Mouse (Mus musculus): ENCODE measurements at regions not wholly inside any gene's neighbourhood (a gene's known extent, or its start where the extent isn't known, plus 50 kb on each side); places are given as distances from the start of the nearest gene placed in this dataset.

DNA sequence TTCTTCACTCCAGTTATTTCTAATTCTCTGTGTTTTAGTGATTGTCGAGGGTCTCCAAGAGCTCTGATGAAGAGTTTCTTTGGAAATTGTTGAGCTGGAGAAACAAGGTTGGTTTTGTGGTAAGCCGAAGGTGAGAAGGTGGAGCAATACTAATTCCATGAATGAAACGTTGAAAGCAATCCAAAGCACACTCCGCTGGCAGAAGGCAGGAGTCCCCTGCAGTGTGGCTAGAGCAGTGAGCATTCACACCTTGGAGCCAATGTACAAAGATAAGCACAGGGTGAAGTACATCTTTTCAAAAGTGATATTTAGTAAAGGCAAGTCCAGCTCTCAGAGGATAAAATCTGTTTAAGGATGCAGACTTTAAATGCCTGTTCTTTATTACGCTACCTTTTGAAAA lies 208.2 kb upstream of the Far2 start:
- TF ChIP-seq CTCF (IDR thresholded peaks at IDR 0.05; ENCODE audit: control insufficient read depth, insufficient read depth, insufficient replicate concordance, low read depth, low read length) (no peak), POLR2A (IDR thresholded peaks at IDR 0.05; ENCODE audit: control insufficient read depth, low read depth, low read length) (no peak)
